Mouse (Mus musculus): ENCODE measurements around the gene Atp1a3. TPM values are rescaled to one million over a fixed set of nuclear protein-coding genes. Genes with fewer than 3 reads are reported as not detected.

The Atp1a3 gene
- polyA plus RNA-seq, 1 experiment from 2014 or later: 1.5 TPM

Small RNA genes within 50 kb of the gene (microRNA-seq; reads per million reads assigned to microRNA genes)
- gene Mir7046 (not detected), gene Mir7047 (not detected)

Other genes starting within 250 kb of the Atp1a3 start
- 10.1 and 13.5 TPM in 2 replicates for gene Cd177, start 245.6 kb downstream of the Atp1a3 start, polyA plus RNA-seq (2015; fragmentation: Nextera tagmentation; extraction: Ambion mirVana)
- gene Ceacam10, start 228.8 kb downstream of the Atp1a3 start, polyA plus RNA-seq (2015; fragmentation: Nextera tagmentation; extraction: Ambion mirVana): 2.1 and 2.4 TPM in 2 replicates
- gene Gm9844, start 143.7 kb downstream of the Atp1a3 start, polyA plus RNA-seq (2015; fragmentation: Nextera tagmentation; extraction: Ambion mirVana): 1.6 and 1.9 TPM in 2 replicates
- not detected in 2 replicates for gene Lypd4, start 136.0 kb downstream of the Atp1a3 start, polyA plus RNA-seq (2015; fragmentation: Nextera tagmentation; extraction: Ambion mirVana)
- gene Dmrtc2, start 135.9 kb downstream of the Atp1a3 start, polyA plus RNA-seq (2015; fragmentation: Nextera tagmentation; extraction: Ambion mirVana): not detected in 2 replicates
- 1,016 and 1,167 TPM in 2 replicates for gene Rps19, start 121.6 kb downstream of the Atp1a3 start, polyA plus RNA-seq (2015; fragmentation: Nextera tagmentation; extraction: Ambion mirVana)
- 6.0 and 7.2 TPM in 2 replicates for gene Cd79a, start 108.6 kb downstream of the Atp1a3 start, polyA plus RNA-seq (2015; fragmentation: Nextera tagmentation; extraction: Ambion mirVana)
- gene Arhgef1, start 103.0 kb downstream of the Atp1a3 start, polyA plus RNA-seq (2015; fragmentation: Nextera tagmentation; extraction: Ambion mirVana): 41.7 and 46.4 TPM in 2 replicates
- gene Gm4881, start 61.5 kb downstream of the Atp1a3 start, polyA plus RNA-seq (2015; fragmentation: Nextera tagmentation; extraction: Ambion mirVana): not detected in 2 replicates
- gene Rabac1, start 33.2 kb downstream of the Atp1a3 start, polyA plus RNA-seq (2015; fragmentation: Nextera tagmentation; extraction: Ambion mirVana): 59.4 and 69.5 TPM in 2 replicates
- 0.54 and 0.82 TPM in 2 replicates for gene Grik5, start 66.4 kb upstream of the Atp1a3 start, polyA plus RNA-seq (2015; fragmentation: Nextera tagmentation; extraction: Ambion mirVana)
- gene Zfp574, start 66.6 kb upstream of the Atp1a3 start, polyA plus RNA-seq (2015; fragmentation: Nextera tagmentation; extraction: Ambion mirVana): 9.9 and 11.1 TPM in 2 replicates
- gene Pou2f2, start 173.8 kb upstream of the Atp1a3 start, polyA plus RNA-seq (2015; fragmentation: Nextera tagmentation; extraction: Ambion mirVana): 1.6 and 2.1 TPM in 2 replicates
- gene Dedd2, start 214.7 kb upstream of the Atp1a3 start, polyA plus RNA-seq (2015; fragmentation: Nextera tagmentation; extraction: Ambion mirVana): 35.4 and 39.1 TPM in 2 replicates
- 1.8 and 2.1 TPM in 2 replicates for gene Zfp526, start 215.5 kb upstream of the Atp1a3 start, polyA plus RNA-seq (2015; fragmentation: Nextera tagmentation; extraction: Ambion mirVana)
- gene Gsk3a, start 231.9 kb upstream of the Atp1a3 start, polyA plus RNA-seq (2015; fragmentation: Nextera tagmentation; extraction: Ambion mirVana): 6.4 and 7.4 TPM in 2 replicates
- gene Erf, start 244.8 kb upstream of the Atp1a3 start, polyA plus RNA-seq (2015; fragmentation: Nextera tagmentation; extraction: Ambion mirVana): 4.6 and 4.8 TPM in 2 replicates

Measured in liver, embryonic 15.5 days (tissue).